Mouse (Mus musculus) cerebellum, adult 9-11 months (tissue): ENCODE results near the gene Ipo7.
"Not testable (repeated sequence)": the region's sequence is repeated elsewhere in the genome, so short reads cannot be mapped to it uniquely, and the experiment has no call there.

Experiments used
- DNase-seq: peaks from one replicate; pipeline ENCODE4 v3.0.0; 2022

Ipo7 gene

GRCm38 (mm10) chr7:110026594-110026993 lies 8.5 kb downstream of the Ipo7 start:
- DNase-seq, result no peak

GRCm38 (mm10) chr7:110028826-110029225 lies 10.8 kb downstream of the Ipo7 start:
- DNase-seq, result no peak

DNA sequence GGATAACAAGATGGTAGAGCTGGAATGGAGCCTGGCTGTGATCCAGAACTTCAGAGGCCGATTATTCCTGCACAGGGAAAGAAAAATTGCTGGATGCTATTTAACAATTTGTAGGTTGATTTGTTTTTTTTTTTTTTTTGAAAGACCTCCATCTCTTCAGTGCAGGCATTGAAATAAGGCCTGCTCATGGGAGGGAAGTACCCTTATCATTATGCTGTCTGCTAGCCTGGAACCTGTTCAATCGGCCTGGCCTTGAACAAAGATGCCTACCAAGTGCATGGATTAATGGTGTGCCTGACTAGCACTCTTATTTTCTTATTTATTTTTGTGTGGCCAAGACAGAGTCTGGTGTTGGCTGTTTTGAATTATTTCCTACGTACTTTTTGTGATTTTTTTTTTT lies 12.3 kb downstream of the Ipo7 start:
- no peak for DNase-seq

DNA sequence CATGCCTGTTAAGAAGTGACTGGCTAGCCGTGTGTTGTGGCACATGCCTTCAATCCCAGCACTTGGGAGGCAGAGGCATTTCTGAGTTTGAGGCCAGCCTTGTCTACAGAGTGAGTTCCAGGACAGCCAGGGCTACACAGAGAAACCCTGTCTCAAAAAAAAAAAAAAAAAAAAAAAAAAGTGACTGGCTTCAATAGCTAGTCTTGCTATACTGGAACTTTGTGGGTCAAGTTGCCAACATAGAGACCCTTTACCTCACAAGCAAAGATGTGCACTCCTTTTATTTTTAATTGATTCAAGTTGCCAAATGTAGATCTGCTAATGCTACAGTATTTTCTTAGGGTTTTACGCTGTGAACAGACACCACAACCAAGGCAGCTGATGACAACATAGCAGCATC lies 39.6 kb downstream of the Ipo7 start:
- DNase-seq, result not testable (repeated sequence)

- peak; percentile 32 for DNase-seq
These were observed 41.2 kb downstream of the Ipo7 start for GRCm38 (mm10) chr7:110059092-110059785.

DNA sequence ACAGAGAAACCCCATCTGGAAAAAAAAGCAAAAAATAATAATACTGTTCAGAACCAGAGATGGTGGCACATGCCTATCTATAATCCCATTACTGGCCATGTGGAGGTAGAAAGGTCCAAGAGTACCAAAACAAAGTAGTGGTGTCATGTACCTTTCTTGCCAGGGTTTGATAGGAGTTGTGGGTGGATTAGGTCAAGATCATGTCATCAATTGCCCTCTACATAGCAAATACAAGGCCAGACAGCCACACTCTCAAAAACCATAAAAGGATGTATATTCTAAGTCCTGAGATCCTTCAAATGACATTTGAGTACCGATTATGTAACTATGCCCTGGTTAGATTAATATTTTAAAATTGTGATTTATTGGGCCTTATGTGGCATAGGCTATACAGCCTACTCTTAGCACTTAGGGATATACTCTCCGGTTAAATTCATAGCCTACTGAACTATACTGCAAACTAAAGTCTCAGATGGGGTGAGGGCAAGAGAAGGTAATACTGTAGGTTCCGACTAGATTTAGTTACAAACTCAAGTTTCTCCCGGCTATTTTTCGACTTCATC lies 42.1 kb downstream of the Ipo7 start:
- no peak for DNase-seq

DNA sequence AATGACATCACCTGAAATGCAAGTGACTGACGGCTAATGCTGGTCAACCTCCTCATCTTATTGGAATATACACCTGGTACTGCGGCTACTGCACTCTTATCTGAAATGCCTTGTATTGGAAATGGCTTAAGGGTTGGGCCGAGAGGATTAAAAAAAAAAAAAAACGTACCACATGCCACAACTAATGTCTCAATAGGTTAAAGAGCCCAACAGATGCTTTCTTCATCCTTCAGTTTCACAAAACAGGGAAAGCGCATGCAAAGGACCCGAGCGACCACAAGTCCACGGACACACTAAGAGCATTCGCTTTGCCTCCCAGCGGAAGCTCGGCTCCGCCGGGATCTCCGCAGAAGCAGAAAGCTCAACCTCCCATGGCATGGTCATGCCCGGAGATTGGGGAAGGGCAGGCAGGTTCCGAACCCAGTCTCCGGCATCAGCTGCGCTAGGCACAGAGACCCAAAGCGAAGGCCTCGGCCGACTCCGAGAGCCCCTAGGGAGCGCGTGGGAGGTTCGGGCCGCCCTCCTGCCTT lies 42.7 kb downstream of the Ipo7 start:
- no peak for DNase-seq

DNA sequence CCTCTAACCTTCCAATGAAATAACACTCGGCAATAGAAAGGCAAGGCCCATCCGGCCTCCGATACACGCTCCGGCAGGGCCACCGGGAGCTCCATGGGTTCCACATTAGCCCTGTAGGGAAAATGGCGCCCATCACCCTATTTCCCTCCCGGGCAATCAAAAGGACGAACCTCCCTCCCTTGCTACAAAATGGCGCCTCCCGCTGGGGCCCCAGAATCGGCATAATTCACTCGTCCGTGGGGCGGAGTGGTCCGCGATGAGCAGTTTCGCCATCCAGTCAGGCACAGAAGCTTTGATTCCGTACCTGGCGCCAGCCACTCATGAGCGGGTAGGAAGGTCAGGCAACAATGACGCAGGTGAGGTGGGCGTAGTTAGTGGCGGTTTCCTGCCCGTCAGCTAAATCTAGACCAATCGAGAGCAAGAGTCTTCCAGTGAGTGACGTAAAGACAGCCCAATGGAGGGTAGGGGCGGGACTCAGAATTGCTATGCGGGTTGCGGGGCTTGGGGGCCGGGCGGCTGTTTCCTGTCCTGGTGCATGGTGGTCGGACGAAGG lies 43.2 kb downstream of the Ipo7 start, which contains the start of gene Zfp143:
Gene Zfp143, plus strand, starts transcription at position 19 of the 553 bp plus-strand sequence.
- peak; percentile 100 for DNase-seq

- DNase-seq, result peak; percentile 92
These were observed 43.7 kb downstream of the Ipo7 start for GRCm38 (mm10) chr7:110061752-110062273.

DNA sequence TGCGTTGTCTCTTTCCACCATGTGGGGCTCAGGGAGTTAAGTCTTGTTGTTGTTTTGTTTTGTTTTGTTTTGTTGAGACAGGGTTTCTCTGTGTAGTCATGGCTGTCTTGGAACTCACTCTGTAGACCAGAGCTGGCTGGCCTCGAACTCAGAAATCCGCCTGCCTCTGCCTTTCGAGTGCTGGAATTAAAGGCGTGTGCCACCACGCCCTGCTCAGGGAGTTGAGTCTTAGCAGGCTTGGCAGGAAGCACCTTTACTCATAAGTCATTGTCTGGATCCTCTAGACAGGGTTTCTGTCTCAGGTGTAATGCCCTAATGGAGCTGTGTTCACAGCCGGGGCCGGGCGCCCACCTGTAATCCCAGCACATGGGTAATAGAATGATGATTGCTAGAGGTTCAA lies 45.7 kb downstream of the Ipo7 start:
- DNase-seq, result peak; percentile 28

GRCm38 (mm10) chr7:110069070-110069469 lies 51.0 kb downstream of the Ipo7 start:
- DNase-seq, result no peak

DNA sequence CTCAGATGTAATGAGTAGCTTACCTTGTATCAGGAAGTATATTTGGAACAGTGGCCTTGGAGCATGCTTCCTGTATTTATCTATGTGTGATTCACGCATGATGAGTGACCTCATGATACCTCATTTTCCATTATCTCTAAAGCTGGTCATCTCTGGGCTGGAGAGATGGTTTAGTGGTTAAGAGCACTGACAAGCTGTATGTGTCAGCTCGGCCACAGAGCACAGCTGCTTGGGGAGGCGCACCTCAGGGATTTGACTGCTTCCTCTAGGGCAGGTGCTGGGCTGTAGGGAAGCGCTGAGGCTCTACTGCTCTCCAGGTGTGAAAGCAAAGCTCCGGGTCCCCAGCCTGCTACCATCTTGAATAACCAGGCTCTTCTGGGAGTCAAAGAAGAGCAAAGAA lies 60.1 kb downstream of the Ipo7 start:
- DNase-seq, result no peak

GRCm38 (mm10) chr7:110083386-110084165 lies 65.5 kb downstream of the Ipo7 start:
- DNase-seq, result peak; percentile 49

DNA sequence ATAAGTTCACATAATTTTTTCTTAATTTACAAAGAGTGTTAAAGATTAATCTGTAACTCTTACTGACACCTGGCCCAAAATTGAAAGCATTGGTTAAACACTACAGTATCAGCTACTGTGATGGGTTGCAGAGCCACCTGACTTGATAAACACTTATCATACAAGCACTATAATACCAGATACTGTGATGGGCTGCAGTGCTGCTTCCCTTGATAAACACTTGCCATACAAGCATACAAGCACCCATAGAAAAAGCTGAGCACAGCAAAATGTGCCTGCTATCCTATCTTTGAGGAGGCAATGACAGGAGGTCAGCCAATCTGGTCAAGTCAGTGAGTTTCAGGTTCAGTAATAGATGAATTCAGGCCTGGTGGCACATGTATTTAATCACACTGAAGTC lies 67.1 kb downstream of the Ipo7 start:
- DNase-seq, result no peak

- no peak for DNase-seq
These were observed 69.8 kb downstream of the Ipo7 start for GRCm38 (mm10) chr7:110087914-110088313.

- peak; percentile 29 for DNase-seq
These were observed 73.6 kb downstream of the Ipo7 start for GRCm38 (mm10) chr7:110091670-110092069.

DNA sequence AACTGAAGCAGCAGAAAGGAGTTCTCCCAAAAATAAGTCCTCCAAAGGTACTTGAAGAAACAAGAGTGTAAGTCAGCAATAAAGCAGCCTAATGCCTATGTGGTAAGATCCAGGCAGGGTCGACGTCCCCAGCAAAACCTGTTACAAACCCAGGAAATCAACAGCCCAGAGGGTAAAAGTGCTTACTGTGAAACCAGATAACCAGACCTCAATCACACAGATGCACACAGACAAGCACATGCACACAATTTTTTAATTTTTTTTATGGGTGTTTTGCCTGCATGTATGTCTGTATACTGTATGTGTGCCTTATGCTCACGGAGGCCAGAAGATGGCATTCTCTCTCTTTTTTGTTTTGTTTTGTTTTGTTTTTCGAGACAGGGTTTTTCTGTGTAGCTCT lies 78.3 kb downstream of the Ipo7 start:
- DNase-seq, result no peak

DNA sequence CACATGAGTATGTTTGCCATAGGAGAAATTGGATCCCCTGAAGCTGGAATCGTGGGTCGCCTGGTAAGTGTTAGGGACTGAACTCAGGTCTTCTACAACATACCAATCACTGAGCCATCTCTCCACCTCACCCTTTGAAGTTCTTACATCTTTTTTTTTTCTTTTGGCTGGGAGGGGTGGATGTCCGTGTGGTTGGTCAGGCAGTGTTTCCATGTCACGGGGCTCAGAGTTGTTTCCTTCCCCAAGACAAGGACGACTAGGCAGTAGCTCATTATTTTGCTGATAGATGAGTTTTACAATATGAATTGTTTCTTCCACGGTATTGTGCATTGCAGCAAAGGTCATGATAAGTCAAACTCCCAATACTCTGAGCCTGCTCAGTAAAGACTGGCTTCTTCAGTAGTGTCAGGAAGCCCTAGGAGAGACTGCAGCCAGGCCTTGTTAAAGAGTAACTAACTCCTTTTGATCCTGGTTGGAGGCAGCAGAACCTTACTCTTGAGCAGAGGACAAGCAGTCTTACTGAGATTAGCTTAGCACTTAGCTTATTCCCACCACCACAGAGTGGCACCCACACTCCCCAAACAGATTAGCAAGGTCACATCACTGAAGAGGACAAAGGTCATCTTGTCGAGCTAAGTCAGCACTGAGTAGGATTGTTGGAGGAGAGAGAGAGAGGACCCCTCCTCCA lies 79.2 kb downstream of the Ipo7 start:
- DNase-seq, result no peak

DNA sequence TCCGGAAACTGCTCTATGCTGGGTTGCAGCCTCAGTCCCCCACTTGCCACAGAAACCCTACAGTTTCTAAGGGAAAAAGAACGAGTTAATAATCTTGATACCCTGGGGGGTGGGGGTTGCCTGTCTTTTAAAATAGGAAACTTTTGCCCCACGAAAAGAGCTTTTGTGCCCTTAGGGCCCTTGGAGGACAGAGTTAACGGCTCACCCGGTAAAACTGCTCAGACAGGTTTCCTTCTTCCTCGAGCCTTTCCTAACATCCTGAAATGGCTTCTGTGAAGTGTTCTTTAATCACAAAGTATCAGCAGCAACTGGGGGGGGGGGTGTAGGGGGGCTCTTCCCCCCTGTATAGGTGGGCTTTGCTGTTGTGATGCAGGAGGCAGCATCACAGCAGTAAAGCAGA lies 82.8 kb downstream of the Ipo7 start:
- no peak for DNase-seq

GRCm38 (mm10) chr7:110101266-110101665 lies 83.2 kb downstream of the Ipo7 start:
- no peak for DNase-seq

DNA sequence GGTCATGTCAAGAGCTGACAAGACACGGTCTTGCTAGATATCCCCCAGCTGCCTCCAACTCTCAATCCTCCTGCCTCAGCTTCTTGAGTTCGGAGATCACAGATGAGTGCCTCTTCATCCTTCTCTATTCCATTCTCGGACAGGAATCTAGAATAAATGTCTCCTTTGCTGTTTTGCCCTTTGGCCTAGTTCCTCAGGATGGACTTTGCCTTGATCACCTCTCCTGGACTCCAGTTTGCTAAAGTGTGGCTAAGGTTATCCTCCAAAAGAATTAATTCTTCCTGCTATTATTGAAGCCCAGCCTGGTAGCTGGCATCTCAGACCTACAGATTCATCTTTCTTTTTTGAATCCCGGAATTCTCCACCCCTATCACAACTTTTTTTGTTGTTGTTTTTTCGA lies 87.0 kb downstream of the Ipo7 start:
- no peak for DNase-seq
